Mouse (Mus musculus) ES-E14 (cell line): ENCODE measurements around the gene Rasgef1c.

Experiments used
- HCFC1 ChIP-seq: IDR thresholded peaks from 2 replicates; pipeline ENCODE4 v1.6.1; 2012; ENCODE audit warnings: low read length, inconsistent platforms, borderline replicate concordance; ENCODE audit not compliant: insufficient read depth
- ZC3H11A ChIP-seq: IDR thresholded peaks from 2 replicates; pipeline ENCODE4 v1.6.1; 2012; ENCODE audit warnings: low read depth, mild to moderate bottlenecking, inconsistent platforms, low read length, borderline replicate concordance

DNA sequence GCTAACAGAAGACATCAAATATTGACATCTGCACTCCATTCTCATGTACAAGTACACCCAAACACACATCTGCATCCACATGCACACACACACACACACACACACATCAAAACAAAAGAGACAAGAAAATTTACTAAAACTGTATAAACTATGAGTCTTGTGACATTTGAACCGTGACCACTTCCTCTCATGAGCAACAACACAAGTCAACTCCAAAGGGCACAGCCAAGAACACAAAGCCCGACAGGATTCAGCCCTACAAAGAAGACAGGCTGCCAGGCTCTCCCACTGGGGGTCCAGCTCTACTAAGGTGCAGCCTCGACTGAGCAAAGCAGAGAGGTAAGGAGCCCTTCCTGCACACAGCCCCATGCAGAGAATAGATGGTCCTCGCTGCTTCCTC lies 81.2 kb downstream of the Rasgef1c start:
- no peak for TF ChIP-seq ZC3H11A
- TF ChIP-seq HCFC1, result no peak
